Mouse (Mus musculus): ENCODE measurements around the gene Klkb1. TPM values are rescaled to one million over a fixed set of nuclear protein-coding genes. Genes with fewer than 3 reads are reported as not detected.
"Not testable (repeated sequence)": the region's sequence is repeated elsewhere in the genome, so short reads cannot be mapped to it uniquely, and the experiment has no call there.

Klkb1 gene
- under 1 TPM in 1 of 2 experiments, not detected in 1; 0.07 TPM for total RNA-seq (2021)
- long read RNA-seq, experiment 1: 0 reads
- long read RNA-seq, experiment 2: 0 reads

GRCm38 (mm10) chr8:45294687-45295086, at the start of gene Klkb1:
Klkb1 (minus strand) TSS chr8:45294859.
- DNase-seq: no peak

- DNase-seq: no peak
Measured at GRCm38 (mm10) chr8:45344298-45344697, 49.6 kb upstream of the Klkb1 start.

- no peak for DNase-seq
Measured at GRCm38 (mm10) chr8:45341630-45342628, 47.3 kb upstream of the Klkb1 start.

GRCm38 (mm10) chr8:45333493-45333892, 38.8 kb upstream of the Klkb1 start:
- peak; percentile 53 to 59 for DNase-seq

- DNase-seq: peak; percentile 83 to 89
Measured at GRCm38 (mm10) chr8:45332685-45333409, 38.2 kb upstream of the Klkb1 start, which contains the start of gene Cyp4v3. Cyp4v3 (minus strand) TSS chr8:45333216.

DNA sequence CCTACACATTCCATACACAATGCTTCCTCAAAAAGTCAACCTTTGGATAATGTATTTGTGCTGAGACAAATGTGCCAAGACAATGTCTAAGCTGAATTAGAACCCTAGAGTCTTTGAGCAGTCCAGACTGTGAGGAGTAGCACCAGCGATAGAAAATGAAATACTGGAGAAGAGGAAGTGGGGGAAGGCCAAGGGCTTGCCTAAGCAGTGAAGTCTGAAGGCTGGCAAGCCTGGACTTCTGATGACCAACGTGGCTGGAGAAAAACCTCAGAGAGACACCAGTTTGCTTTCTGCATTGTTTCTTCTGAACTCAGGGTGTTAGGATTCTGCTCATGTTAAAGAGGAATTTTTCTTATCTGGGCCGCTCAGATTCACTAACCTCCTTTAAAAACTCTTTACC, 36.2 kb upstream of the Klkb1 start:
- DNase-seq: no peak

- DNase-seq: no peak
Measured at GRCm38 (mm10) chr8:45329206-45329980, 34.7 kb upstream of the Klkb1 start.

DNA sequence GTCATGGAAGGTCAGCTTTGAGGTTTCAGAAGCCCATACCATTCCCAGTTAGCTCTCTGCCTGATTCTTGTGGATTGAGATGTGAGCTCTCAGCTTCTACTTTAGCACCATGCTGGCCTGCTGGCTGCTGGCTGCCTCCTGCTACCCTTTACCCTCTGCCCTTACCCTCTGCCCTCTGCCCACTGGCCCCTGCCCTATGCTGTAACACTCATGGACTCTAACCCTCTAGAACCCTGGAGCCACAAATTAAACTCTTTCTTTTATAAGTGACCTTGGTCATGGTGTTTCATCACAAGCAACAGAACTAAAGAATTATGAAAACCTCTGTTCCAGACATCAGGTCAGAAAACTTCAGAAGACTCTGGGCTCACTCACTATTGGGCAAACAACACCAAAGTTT, 32.4 kb upstream of the Klkb1 start:
- DNase-seq: not testable (repeated sequence)

- DNase-seq: no peak
Measured at GRCm38 (mm10) chr8:45324151-45324550, 29.5 kb upstream of the Klkb1 start.

DNA sequence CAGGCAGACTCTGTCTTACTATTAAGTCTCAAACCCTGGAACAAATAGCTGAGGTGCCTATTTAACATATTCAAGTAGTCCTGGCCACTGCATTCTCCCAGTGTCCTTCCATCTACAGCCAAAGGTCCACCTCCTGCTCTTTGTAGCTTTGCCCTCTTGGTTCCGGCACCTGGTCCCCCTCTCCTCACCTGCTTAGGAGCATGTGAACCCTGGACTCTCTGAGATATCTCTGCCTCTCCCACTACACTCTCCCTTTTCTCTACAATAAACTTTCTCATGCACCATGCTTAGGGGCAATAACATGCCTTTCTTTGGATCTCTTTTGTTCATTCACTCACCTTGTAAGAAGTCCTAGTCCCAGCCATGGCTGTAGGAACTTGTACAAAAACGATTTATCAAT, 26.7 kb upstream of the Klkb1 start:
- no peak for DNase-seq

DNA sequence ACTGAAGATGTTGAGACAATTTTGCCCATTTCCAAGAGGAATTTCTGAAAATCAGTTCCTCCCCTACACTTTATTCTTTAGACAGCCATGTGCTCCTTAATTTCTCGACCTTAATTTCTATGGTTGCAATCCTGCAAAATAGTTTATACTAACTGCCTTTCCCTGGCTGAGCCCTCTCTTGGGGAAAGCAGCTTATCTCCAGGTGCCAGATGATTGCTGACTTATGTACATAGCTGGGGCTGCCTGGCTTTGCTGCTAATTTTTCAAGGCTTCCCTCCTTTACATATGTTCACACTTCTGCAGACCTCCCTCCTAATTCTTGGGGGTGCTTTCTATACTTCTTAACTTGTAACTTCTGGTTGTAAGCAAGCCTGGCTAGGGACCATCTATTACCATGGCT, 26.3 kb upstream of the Klkb1 start:
- DNase-seq: no peak

DNA sequence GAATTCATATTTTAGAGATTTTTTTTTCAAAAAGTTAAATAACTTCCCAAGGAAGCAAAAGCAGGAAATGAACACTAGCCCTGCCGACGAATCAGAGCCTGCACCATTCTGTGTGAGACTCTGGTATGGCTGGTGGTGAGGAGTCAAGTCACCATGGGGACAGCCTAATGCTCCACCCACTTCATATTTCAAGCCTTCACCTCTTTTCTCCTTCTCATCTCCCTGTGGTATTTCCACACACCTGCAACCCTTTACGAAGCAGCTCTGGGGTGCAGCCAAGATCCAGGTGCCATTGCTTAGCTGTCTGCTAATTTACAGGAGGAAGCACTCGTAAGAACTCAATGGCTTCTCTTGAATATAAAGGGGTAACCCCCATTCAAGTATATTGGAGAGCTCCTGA, 16.3 kb upstream of the Klkb1 start:
- DNase-seq: no peak

DNA sequence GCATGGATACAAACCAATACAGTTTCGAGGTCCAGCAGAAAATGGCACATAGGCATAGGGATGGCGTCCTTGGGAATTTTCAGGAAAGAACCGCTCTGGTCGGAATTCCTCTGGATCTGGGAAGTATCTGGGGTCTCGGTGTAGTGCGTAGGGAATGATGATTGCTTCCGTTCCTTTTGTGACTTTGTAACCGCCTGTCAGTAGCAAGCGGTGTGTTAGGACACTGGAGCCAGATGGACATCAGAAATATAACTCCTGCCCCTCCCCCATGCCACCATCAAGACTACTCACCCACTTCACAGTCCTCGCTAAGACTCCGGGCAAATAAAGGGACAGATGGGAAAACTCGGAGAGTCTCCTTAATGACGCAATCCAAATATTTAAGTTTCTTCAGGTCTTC, 13.7 kb upstream of the Klkb1 start, which contains the start of gene Gm45753:
Gene Gm45753, minus strand, starts transcription at position 101 of the 400 bp plus-strand sequence.
- no peak for DNase-seq

- no peak for DNase-seq
Measured at GRCm38 (mm10) chr8:45305479-45305878, 10.8 kb upstream of the Klkb1 start.

GRCm38 (mm10) chr8:45304354-45304753, 9.7 kb upstream of the Klkb1 start:
- no peak for DNase-seq

DNA sequence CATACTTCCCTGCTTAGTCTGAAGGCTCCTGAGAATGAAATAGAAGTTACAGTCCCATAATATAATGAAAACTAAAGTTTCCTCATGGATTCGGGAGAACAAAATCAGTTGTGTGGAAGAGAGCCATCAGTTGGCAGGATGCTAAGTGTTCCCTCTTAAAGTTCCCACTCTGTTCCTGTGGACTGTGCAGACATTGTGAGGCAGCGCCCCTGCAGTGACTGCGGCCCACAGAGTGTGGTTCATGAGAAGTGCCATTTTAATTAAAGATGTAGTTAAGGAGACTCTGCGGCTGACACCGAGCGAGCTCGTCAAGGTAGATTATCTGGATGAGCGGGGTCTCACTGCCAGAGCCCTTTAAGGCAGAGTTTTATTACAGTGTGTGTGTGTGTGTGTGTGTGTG, 7.7 kb upstream of the Klkb1 start:
- no peak for DNase-seq

GRCm38 (mm10) chr8:45295276-45295675, 617 bp upstream of the Klkb1 start:
- DNase-seq: no peak

- DNase-seq: no peak
Measured at GRCm38 (mm10) chr8:45291790-45292189, 2.9 kb downstream of the Klkb1 start.

DNA sequence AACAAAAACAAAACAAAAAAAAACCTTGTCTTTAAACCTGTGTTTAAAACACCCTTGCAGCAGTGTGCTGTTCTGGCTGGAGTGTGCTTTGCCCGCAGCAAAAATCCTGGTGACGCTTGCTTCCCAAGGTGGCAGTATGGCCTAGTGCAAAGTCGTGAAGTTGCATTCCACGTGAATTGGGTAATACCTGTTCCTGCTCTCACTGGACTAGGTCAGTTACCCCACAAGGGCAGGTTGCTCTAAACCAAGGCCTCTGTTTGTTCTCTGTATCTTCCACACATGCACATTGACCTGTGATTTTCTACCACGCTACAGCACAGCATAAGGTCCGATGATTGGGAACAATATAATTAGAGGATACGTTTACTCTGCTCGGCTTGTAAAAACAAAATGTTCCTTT, 13.0 kb downstream of the Klkb1 start:
- peak in 1 of 2 experiments; percentile 5 for DNase-seq

GRCm38 (mm10) chr8:45277453-45277852, 17.2 kb downstream of the Klkb1 start:
- no peak for DNase-seq

- DNase-seq: no peak
Measured at GRCm38 (mm10) chr8:45274317-45274716, 20.3 kb downstream of the Klkb1 start.

DNA sequence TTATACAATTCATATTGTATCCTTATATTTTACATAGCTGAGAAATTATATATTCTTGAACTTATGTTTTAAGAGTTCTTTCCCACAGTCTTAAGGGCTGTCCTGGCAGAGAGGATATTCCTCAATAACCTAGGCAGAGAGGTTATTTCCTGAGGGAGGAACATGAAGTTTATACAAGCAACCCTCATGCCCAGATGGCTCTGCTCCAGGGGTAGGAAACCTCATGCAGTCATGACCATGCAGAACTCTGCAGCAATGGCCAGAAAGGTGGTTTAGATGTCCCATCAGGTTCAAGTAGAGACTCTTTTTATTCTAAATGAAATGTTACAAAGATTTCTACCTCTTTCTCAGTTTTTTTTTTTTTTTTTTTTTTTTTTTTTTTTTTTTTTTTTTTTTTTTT, 25.6 kb downstream of the Klkb1 start:
- DNase-seq: peak in 1 of 2 experiments; percentile 18

All from adrenal gland, postnatal 36 days (tissue).